Mouse (Mus musculus) limb, embryonic 11.5 days (tissue): Measurements from ENCODE around the gene Cntn5. TPM values are rescaled to one million over a fixed set of nuclear protein-coding genes. Genes with fewer than 3 reads are reported as not detected.

ENCODE experiments used
- ATAC-seq: fragments of 200-750 bp; cut with Nextera tagmentation; 2 replicates; pipeline ENCODE4 v1.8.0; 2017; ENCODE audit warnings: low read depth; ENCODE audit not compliant: insufficient number of reproducible peaks, low FRiP score, low TSS enrichment
- DNase-seq: peaks from one replicate; pipeline ENCODE4 v3.0.0-alpha.2; 2015; ENCODE audit warnings: low spot score
- H3K27ac ChIP-seq: fragments of 300-500 bp; sonication (generic); replicated peaks from 2 replicates; pipeline ENCODE4 v1.5.1; 2014; ENCODE audit warnings: low read depth, mild to moderate bottlenecking, low read length
- H3K27me3 ChIP-seq: fragments of 300-500 bp; sonication (generic); 2 replicates; pipeline ENCODE4 v1.6.1; 2014; ENCODE audit warnings: mild to moderate bottlenecking, low read length, mixed read lengths; ENCODE audit not compliant: control insufficient read depth, insufficient read depth
- H3K36me3 ChIP-seq: fragments of 300-500 bp; sonication (generic); 2 replicates; pipeline ENCODE4 v1.6.1; 2014; ENCODE audit warnings: mild to moderate bottlenecking, low read length, moderate library complexity, mixed read lengths; ENCODE audit not compliant: control insufficient read depth, insufficient read depth
- H3K4me1 ChIP-seq: fragments of 300-500 bp; sonication (generic); 2 replicates; pipeline ENCODE4 v1.6.1; 2014; ENCODE audit warnings: low read length, mixed read lengths; ENCODE audit not compliant: control insufficient read depth, insufficient read depth
- H3K4me2 ChIP-seq: fragments of 300-500 bp; sonication (generic); 2 replicates; pipeline ENCODE4 v1.6.1; 2014; ENCODE audit warnings: low read depth, mild to moderate bottlenecking, moderate library complexity; ENCODE audit not compliant: severe bottlenecking
- H3K4me3 ChIP-seq: fragments of 300-500 bp; sonication (generic); 2 replicates; pipeline ENCODE4 v1.5.1; 2014; ENCODE audit warnings: low read depth, low read length
- H3K9ac ChIP-seq: fragments of 300-500 bp; sonication (generic); 2 replicates; pipeline ENCODE4 v1.6.1; 2014; ENCODE audit warnings: mild to moderate bottlenecking, low read length
- H3K9me3 ChIP-seq: fragments of 300-500 bp; sonication (generic); 2 replicates; pipeline ENCODE4 v1.6.1; 2016; ENCODE audit warnings: low read length; ENCODE audit not compliant: control insufficient read depth
- WGBS: fragments of 180-500 bp; shearing (Covaris S2); extraction: QIAGEN DNeasy Blood & Tissue Kit; methylation state at CpG from one replicate; pipeline ENCODE4 v1.1.7; 2014; 5-methylcytosine and 5-hydroxymethylcytosine counted together
- polyA plus RNA-seq: library from polyadenylated mRNA; unstranded; fragments of >200 nt; fragmentation: Nextera tagmentation; extraction: Ambion mirVana; gene quantifications from 2 replicates; pipeline ENCODE4 v1.2.1, GENCODE M21; 2014

Gene Cntn5
- polyA plus RNA-seq, 1 experiment from 2014 or later = 0.53 TPM

DNA sequence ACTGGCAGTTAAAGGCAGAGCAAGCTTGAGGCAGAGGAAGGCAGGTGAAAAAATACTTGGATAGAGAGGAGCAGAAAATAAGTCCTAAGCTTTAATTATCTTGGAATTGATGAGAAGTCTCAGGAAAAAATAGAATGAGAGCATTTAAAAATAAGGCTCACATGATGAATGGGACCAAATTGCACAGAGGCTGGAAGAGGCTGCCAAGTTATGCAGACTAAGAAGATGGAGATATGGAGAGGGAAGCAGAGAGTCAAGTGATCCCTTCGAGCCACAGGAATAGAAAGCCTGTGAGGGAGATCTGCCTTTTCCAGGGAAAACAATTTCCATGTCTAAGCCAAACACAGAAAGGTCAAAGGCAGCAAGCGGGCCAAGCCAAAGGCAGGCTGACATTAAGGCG lies 446.7 kb downstream of the Cntn5 start:
- 69% methylated on average over 3 of the region's 3 CpGs for WGBS
- ATAC-seq = no peak
- Histone ChIP-seq H3K9ac (no peak overlapping the region), H3K4me2 (no peak overlapping the region), H3K27me3 (no peaks in the 10 kb centered on the region), H3K4me3 (no peak overlapping the region), H3K4me1 (no peaks in the 10 kb centered on the region), H3K27ac (no peak overlapping the region), H3K9me3 (no peaks in the 10 kb centered on the region), H3K36me3 (no peaks in the 10 kb centered on the region)
- DNase-seq = no peak

GRCm38 (mm10) chr9:10448987-10449563 lies 455.5 kb downstream of the Cntn5 start:
- Histone ChIP-seq H3K9ac (no peak overlapping the region), H3K4me1 (no peaks in the 10 kb centered on the region), H3K27ac (no peak overlapping the region), H3K36me3 (no peaks in the 10 kb centered on the region), H3K9me3 (no peaks in the 10 kb centered on the region), H3K4me2 (no peak overlapping the region), H3K4me3 (no peak overlapping the region), H3K27me3 (no peaks in the 10 kb centered on the region)
- DNase-seq = no peak
- WGBS = 88% methylated on average over 3 of the region's 3 CpGs
- ATAC-seq = no peak

GRCm38 (mm10) chr9:10447220-10447837 lies 457.2 kb downstream of the Cntn5 start:
- H3K4me1 ChIP-seq = no peaks in the 10 kb centered on the region
- H3K4me3 ChIP-seq = no peak overlapping the region
- no peak overlapping the region for H3K4me2 ChIP-seq
- H3K9ac ChIP-seq = no peak overlapping the region
- ATAC-seq (no peak), DNase-seq (no peak)
- H3K9me3 ChIP-seq = no peaks in the 10 kb centered on the region
- H3K27ac ChIP-seq = no peak overlapping the region
- H3K36me3 ChIP-seq = no peaks in the 10 kb centered on the region
- H3K27me3 ChIP-seq = no peaks in the 10 kb centered on the region

GRCm38 (mm10) chr9:10412075-10412474 lies 492.5 kb downstream of the Cntn5 start:
- DNase-seq (no peak), ATAC-seq (no peak)
- Histone ChIP-seq H3K4me2 (no peak overlapping the region), H3K36me3 (no peaks in the 10 kb centered on the region), H3K4me3 (no peak overlapping the region), H3K9ac (no peak overlapping the region), H3K27me3 (no peaks in the 10 kb centered on the region), H3K9me3 (no peaks in the 10 kb centered on the region), H3K27ac (no peak overlapping the region), H3K4me1 (no peaks in the 10 kb centered on the region)

DNA sequence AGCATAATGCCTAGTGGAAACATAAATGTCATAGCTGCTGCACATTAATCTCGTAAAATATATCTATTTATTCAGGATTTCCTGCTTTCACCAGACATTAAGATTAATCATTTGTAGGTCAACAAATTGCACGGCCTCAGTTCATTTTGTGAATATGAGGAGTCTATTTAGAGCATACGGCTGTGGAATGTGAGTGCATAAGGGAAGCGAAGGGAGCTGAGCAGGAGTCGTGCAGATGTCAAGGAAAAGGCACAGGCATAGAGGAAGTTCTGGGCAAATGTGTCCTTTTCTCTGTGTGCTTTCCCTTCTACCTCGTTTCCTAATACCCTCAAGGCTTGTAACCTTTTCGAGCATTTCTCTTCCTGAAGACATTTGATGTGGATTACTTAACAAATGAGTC lies 504.5 kb downstream of the Cntn5 start:
- Histone ChIP-seq H3K4me1 (no peaks in the 10 kb centered on the region), H3K4me2 (no peak overlapping the region), H3K27ac (no peak overlapping the region), H3K27me3 (no peaks in the 10 kb centered on the region), H3K9ac (no peak overlapping the region), H3K36me3 (no peaks in the 10 kb centered on the region), H3K9me3 (no peaks in the 10 kb centered on the region), H3K4me3 (no peak overlapping the region)
- ATAC-seq (no peak), DNase-seq (no peak)
- WGBS = 58% methylated on average over 7 of the region's 7 CpGs

DNA sequence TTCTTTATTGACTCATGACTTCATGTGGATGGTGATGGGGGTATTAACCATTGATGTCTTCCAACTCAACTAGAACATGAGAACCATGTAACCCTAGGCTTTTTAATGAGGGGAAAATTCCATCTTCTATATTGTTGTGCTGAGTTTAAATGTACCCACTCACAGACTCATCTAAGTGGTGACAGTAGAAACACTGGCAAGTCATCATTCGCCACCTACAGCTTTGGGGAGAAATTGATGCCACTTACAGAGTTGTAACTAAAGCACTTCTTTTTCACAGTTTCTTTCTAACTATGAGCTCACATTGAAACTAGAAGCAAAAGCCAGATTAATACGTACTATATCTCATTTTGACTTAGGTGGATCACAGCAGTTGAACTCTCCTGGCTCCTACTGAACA lies 514.7 kb downstream of the Cntn5 start:
- WGBS = 93% methylated on average over 2 of the region's 2 CpGs
- Histone ChIP-seq H3K27ac (no peak overlapping the region), H3K9ac (no peak overlapping the region), H3K4me2 (no peak overlapping the region), H3K4me1 (no peaks in the 10 kb centered on the region), H3K9me3 (no peaks in the 10 kb centered on the region), H3K27me3 (no peaks in the 10 kb centered on the region), H3K4me3 (no peak overlapping the region), H3K36me3 (no peaks in the 10 kb centered on the region)
- no peak for DNase-seq
- no peak for ATAC-seq

- Histone ChIP-seq H3K9ac (no peak overlapping the region), H3K27ac (no peak overlapping the region), H3K36me3 (no peaks in the 10 kb centered on the region), H3K27me3 (no peaks in the 10 kb centered on the region), H3K4me3 (no peak overlapping the region), H3K4me1 (no peaks in the 10 kb centered on the region), H3K9me3 (no peaks in the 10 kb centered on the region), H3K4me2 (no peak overlapping the region)
- 58% methylated on average over 1 of the region's 1 CpGs for WGBS
- ATAC-seq (no peak), DNase-seq (no peak)
Observed at GRCm38 (mm10) chr9:10384455-10384854, 520.1 kb downstream of the Cntn5 start.

- no peaks in the 10 kb centered on the region for H3K27me3 ChIP-seq
- H3K36me3 ChIP-seq = no peaks in the 10 kb centered on the region
- H3K27ac ChIP-seq = no peak overlapping the region
- ATAC-seq = no peak
- no peak overlapping the region for H3K9ac ChIP-seq
- H3K4me2 ChIP-seq = no peak overlapping the region
- no peaks in the 10 kb centered on the region for H3K9me3 ChIP-seq
- H3K4me1 ChIP-seq = no peaks in the 10 kb centered on the region
- DNase-seq = no peak
- no peak overlapping the region for H3K4me3 ChIP-seq
Observed at GRCm38 (mm10) chr9:10383140-10383539, 521.4 kb downstream of the Cntn5 start.

DNA sequence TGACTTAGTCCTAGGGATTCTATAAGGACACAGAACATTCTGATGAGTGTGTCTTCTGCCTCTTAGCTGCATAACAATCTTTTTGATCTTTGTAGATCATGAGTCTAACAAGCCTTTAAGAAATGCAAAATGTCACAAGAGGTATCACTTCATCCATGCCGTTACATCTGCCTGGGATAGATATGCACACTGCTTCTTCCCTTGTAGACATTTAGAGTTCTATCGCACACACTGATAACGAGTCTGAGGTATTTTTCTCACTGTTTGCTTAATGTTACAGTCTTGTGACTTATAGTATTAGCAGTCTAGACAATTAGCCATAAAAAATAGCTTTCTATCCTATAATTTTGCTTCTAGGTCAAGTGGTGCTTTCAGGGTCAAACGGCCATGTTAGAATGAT lies 522.9 kb downstream of the Cntn5 start:
- Histone ChIP-seq H3K36me3 (no peaks in the 10 kb centered on the region), H3K27me3 (no peaks in the 10 kb centered on the region), H3K4me3 (no peak overlapping the region), H3K9ac (no peak overlapping the region), H3K27ac (no peak overlapping the region), H3K9me3 (no peaks in the 10 kb centered on the region), H3K4me2 (no peak overlapping the region), H3K4me1 (no peaks in the 10 kb centered on the region)
- 95% methylated on average over 4 of the region's 4 CpGs for WGBS
- no peak for ATAC-seq
- no peak for DNase-seq
